ENCODE assay signal across 9 mouse cellular contexts in genomic region chr15:100611951-100612350, GRCm38 (mm10). TPM values are rescaled to one million over a fixed set of nuclear protein-coding genes. Genes with fewer than 3 reads are reported as not detected.
DNase-seq lines count a peak whose midpoint lies in the region.
"Had no signal": no experiment of that assay in that cellular context is flagged by ENCODE, and none has a peak within 500 bp of the region (broad histone marks: within the 10 kb centered on the region; RNA-seq: fewer than 3 reads in every experiment).

No protein-coding gene starts in this region.

- peak; percentile 90 for DNase-seq in 416B (ENCODE audit: low read depth)
- no peak for DNase-seq in adrenal gland, adult 8-10 months
- DNase-seq: adrenal gland, adult 2 months; adrenal gland, postnatal 10 days; cerebellum, adult 11 months; cerebellum, adult 11-12 months; cerebellum, adult 2 months; cerebellum, adult 8-10 months; cerebellum, adult 9-10 months had no signal

RNA-seq across cellular contexts. Expression of gene Dazap2, which starts 3.2 kb away (rescaled TPM):
- total RNA-seq in adrenal gland, adult 8-10 months (2022), result 100 to 1,000 TPM; 235 to 259 (median 252) TPM

RNA-seq across cellular contexts. Expression of gene Pou6f1, which starts 12.2 kb away (rescaled TPM):
- total RNA-seq in adrenal gland, adult 8-10 months (2022), result 10 to 100 TPM; 17.1 to 33.5 (median 23.8) TPM

RNA-seq across cellular contexts. Expression of gene Smagp, which starts 24.8 kb away (rescaled TPM):
- 10 to 100 TPM; 42.7 to 64.0 (median 55.6) TPM for total RNA-seq in adrenal gland, adult 8-10 months (2022)

RNA-seq across cellular contexts. Expression of gene Bin2, which starts 57.4 kb away (rescaled TPM):
- 1 to 10 TPM; 2.5 to 7.0 (median 3.8) TPM for total RNA-seq in adrenal gland, adult 8-10 months (2022)
